Mouse (Mus musculus): ENCODE results near the gene Nfat5. TPM values are rescaled to one million over a fixed set of nuclear protein-coding genes. Genes with fewer than 3 reads are reported as not detected.

Gene Nfat5
- polyA plus RNA-seq, 1 experiment from 2014 or later = 8.8 TPM

DNA sequence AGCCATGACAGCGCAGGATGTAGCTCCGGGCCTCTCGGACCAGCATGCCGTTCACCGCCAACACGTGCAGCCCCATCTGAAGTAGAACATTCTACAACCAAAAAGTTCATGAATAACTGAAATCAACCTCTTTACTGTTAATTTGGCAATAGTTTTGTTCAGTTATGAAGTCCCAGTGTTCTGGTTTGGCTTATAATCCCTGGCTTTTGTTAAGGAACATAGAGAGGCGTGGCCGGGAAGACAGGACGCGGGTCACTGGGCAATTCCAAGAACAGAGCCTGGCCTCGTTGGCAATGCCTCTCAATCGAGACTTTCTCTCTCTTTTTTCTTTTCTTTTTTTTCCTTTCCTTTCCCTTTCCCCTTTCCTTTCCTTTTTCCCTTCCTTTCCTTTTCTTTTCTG is 123.7 kb downstream of the Nfat5 start:
- H3K4me2 ChIP-seq (ENCODE audit: low read length) = no peak overlapping the region
- no peaks in the 10 kb centered on the region for H3K9me3 ChIP-seq (replicated peaks; ENCODE audit: control insufficient read depth, low read length, poor library complexity, severe bottlenecking)
- peaks cover 46% of the 10 kb centered on the region for H3K36me3 ChIP-seq (ENCODE audit: control insufficient read depth, insufficient read depth, low read length)
- ATAC-seq = no peak
- H3K9ac ChIP-seq (ENCODE audit: low read depth, low read length) = no peak overlapping the region
- H3K27me3 ChIP-seq (ENCODE audit: control insufficient read depth, insufficient read depth, low read depth, low read length) = no peaks in the 10 kb centered on the region
- peaks cover 4% of the 10 kb centered on the region; the same call in 1 of the 2 replicates for H3K4me1 ChIP-seq (ENCODE audit: control insufficient read depth, insufficient read depth, low read length)
- H3K4me3 ChIP-seq (ENCODE audit: low read depth, low read length) = no peak overlapping the region
- no peak overlapping the region for H3K27ac ChIP-seq (ENCODE audit: low read length)
- 85% methylated on average over 12 of the region's 12 CpGs for WGBS

DNA sequence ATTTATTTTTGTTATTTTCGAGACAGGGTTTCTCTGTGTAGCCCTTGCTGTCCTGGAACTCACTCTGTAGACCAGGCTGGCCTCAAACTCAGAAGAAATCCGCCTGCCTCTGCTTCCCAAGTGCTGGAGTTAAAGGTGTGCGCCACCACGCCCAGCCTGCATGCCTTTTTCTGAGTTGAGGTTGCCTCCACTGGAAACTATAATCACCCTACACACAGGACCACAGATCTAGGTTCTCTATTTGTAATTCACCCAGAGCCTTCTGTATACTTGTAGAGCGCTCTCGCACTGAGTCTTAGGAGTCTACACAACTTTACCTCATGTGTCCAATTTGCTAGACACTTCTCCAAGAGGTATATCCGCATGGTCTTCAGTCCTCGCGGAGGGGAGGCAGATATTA is 130.9 kb downstream of the Nfat5 start:
- 32% methylated on average over 9 of the region's 9 CpGs for WGBS
- ATAC-seq = 0 out of 2 replicates have a peak, but pooled peaks have one; percentile 12

DNA sequence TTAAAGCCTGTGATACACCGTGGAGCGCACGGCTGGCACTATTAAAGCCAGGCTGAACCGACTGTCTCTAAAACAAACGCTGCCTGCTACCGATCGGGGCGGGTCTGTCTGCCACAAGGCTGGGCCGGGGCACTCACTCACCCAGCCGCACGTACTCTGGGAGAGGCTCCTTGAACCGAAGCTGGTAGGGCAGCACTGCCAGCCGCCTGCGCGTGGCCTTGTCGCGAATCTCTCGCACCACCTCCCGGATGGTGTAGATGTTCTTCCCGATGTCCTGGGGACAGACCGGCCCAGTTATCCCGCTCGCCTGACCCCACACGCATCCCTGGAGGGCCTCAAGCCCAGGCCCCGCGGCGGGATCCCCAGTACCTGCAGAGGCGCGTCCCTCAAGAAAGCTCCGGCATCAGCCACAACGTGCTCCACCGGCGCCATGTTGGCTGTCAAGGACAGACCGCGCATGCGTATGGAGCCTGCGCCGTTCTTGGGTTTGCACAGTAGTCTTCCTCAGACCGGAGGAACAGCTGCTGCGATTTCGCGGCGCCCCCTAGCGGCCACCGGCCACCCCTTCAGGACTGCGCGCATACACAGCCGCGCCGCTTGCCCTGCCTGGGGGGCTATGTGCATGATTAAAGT is 131.4 kb downstream of the Nfat5 start, which contains the start of gene Nob1:
Gene Nob1, minus strand, starts transcription at position 455 of the 633 bp plus-strand sequence.
- Histone ChIP-seq H3K27me3 (ENCODE audit: control insufficient read depth, insufficient read depth, low read depth, low read length) (no peaks in the 10 kb centered on the region), H3K4me3 (ENCODE audit: low read depth, low read length) (peak within 1 kb of the TSS; percentile 92), H3K9me3 (replicated peaks; ENCODE audit: control insufficient read depth, low read length, poor library complexity, severe bottlenecking) (no peaks in the 10 kb centered on the region), H3K36me3 (ENCODE audit: control insufficient read depth, insufficient read depth, low read length) (peaks cover 2% of the 10 kb centered on the region; the same call in 1 of the 2 replicates), H3K27ac (ENCODE audit: low read length) (peak within 1 kb of the TSS; percentile 76), H3K4me2 (ENCODE audit: low read length) (peak within 1 kb of the TSS; percentile 90), H3K4me1 (ENCODE audit: control insufficient read depth, insufficient read depth, low read length) (peaks cover 22% of the 10 kb centered on the region), H3K9ac (ENCODE audit: low read depth, low read length) (peak within 1 kb of the TSS; percentile 97)
- ATAC-seq = peak; percentile 99
- under 1% methylated on average over 50 of the region's 50 CpGs for WGBS

More for the DNA sequence above, 130.9 kb downstream of the Nfat5 start:
- no peaks in the 10 kb centered on the region for H3K9me3 ChIP-seq (replicated peaks; ENCODE audit: control insufficient read depth, low read length, poor library complexity, severe bottlenecking)
- peak overlapping the region; percentile 76 for H3K27ac ChIP-seq (ENCODE audit: low read length)
- H3K4me3 ChIP-seq (ENCODE audit: low read depth, low read length) = peak overlapping the region; percentile 92
- peaks cover 22% of the 10 kb centered on the region for H3K4me1 ChIP-seq (ENCODE audit: control insufficient read depth, insufficient read depth, low read length)
- peak overlapping the region; percentile 97 for H3K9ac ChIP-seq (ENCODE audit: low read depth, low read length)
- H3K4me2 ChIP-seq (ENCODE audit: low read length) = peak overlapping the region; percentile 90
- no peaks in the 10 kb centered on the region for H3K27me3 ChIP-seq (ENCODE audit: control insufficient read depth, insufficient read depth, low read depth, low read length)
- peaks cover 2% of the 10 kb centered on the region; the same call in 1 of the 2 replicates for H3K36me3 ChIP-seq (ENCODE audit: control insufficient read depth, insufficient read depth, low read length)

DNA sequence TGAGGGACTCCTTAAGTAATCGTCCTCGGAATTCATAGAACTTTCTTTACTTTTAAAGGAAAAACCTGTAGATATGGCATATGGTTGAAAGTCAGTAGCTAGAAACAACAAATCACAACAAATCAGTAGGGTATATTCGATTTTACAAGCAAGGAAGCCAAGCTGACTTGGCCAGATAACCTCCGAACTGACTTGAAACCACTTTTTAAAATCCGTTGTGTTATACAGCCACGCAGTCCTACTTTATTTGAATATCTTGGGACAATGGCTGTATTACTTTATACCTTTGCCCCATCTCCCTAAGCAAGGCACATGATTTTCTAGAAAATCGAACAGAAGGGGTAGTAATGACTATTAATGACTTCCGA is 131.9 kb downstream of the Nfat5 start:
- H3K9ac ChIP-seq (ENCODE audit: low read depth, low read length) = no peak overlapping the region
- H3K27ac ChIP-seq (ENCODE audit: low read length) = no peak overlapping the region
- H3K4me3 ChIP-seq (ENCODE audit: low read depth, low read length) = peak overlapping the region; percentile 92; the same call in 1 of the 2 replicates
- peaks cover under 1% of the 10 kb centered on the region; the same call in 1 of the 2 replicates for H3K36me3 ChIP-seq (ENCODE audit: control insufficient read depth, insufficient read depth, low read length)
- no peaks in the 10 kb centered on the region for H3K9me3 ChIP-seq (replicated peaks; ENCODE audit: control insufficient read depth, low read length, poor library complexity, severe bottlenecking)
- H3K4me1 ChIP-seq (ENCODE audit: control insufficient read depth, insufficient read depth, low read length) = peaks cover 22% of the 10 kb centered on the region
- WGBS = 50% methylated on average over 8 of the region's 8 CpGs
- H3K27me3 ChIP-seq (ENCODE audit: control insufficient read depth, insufficient read depth, low read depth, low read length) = no peaks in the 10 kb centered on the region
- H3K4me2 ChIP-seq (ENCODE audit: low read length) = no peak overlapping the region
- ATAC-seq = no peak

Other genes with a start within 250 kb of the Nfat5 start
- gene Pdf, start 244.9 kb upstream of the Nfat5 start, polyA plus RNA-seq (2015; fragmentation: Nextera tagmentation; extraction: Ambion mirVana) = 32.8 and 33.4 TPM in 2 replicates
- 37.7 and 39.5 TPM in 2 replicates for gene Cog8, start 236.8 kb upstream of the Nfat5 start, polyA plus RNA-seq (2015; fragmentation: Nextera tagmentation; extraction: Ambion mirVana)
- gene Nip7, start 236.6 kb upstream of the Nfat5 start, polyA plus RNA-seq (2015; fragmentation: Nextera tagmentation; extraction: Ambion mirVana) = 65.9 and 67.8 TPM in 2 replicates
- not detected in 2 replicates for gene Tmed6, start 227.8 kb upstream of the Nfat5 start, polyA plus RNA-seq (2015; fragmentation: Nextera tagmentation; extraction: Ambion mirVana)
- gene Terf2, start 196.9 kb upstream of the Nfat5 start, polyA plus RNA-seq (2015; fragmentation: Nextera tagmentation; extraction: Ambion mirVana) = 26.4 and 28.3 TPM in 2 replicates
- 120 and 124 TPM in 2 replicates for gene Cyb5b, start 142.8 kb upstream of the Nfat5 start, polyA plus RNA-seq (2015; fragmentation: Nextera tagmentation; extraction: Ambion mirVana)
- gene Nqo1, start 109.7 kb downstream of the Nfat5 start, polyA plus RNA-seq (2015; fragmentation: Nextera tagmentation; extraction: Ambion mirVana) = 5.3 and 7.1 TPM in 2 replicates
- 67.8 and 73.1 TPM in 2 replicates for gene Nob1, start 131.6 kb downstream of the Nfat5 start, polyA plus RNA-seq (2015; fragmentation: Nextera tagmentation; extraction: Ambion mirVana)
- gene Wwp2, start 142.9 kb downstream of the Nfat5 start, polyA plus RNA-seq (2015; fragmentation: Nextera tagmentation; extraction: Ambion mirVana) = 39.0 and 42.7 TPM in 2 replicates